Mouse (Mus musculus) gastrocnemius, adult 2 months (tissue): ENCODE measurements around the gene Rep15. TPM values are rescaled to one million over a fixed set of nuclear protein-coding genes. Genes with fewer than 3 reads are reported as not detected.
A peak's percentile ranks its signal among the peaks of the same experiment; 100 is the strongest.

Experiments
- DNase-seq: peaks from one replicate; pipeline ENCODE4 v3.0.0; 2022
- H3K27ac ChIP-seq: fragments of 200-600 bp; 2 replicates; pipeline ENCODE4 v1.8.1; 2022; ENCODE audit warnings: mild to moderate bottlenecking
- H3K4me3 ChIP-seq: fragments of 200-600 bp; 2 replicates; pipeline ENCODE4 v1.8.1; 2022; ENCODE audit warnings: mild to moderate bottlenecking, moderate library complexity
- CTCF ChIP-seq: fragments of 200-600 bp; IDR thresholded peaks from 2 replicates; pipeline ENCODE4 v1.8.1; 2022; ENCODE audit warnings: antibody characterized with exemption, mild to moderate bottlenecking, moderate library complexity
- intact Hi-C: fragments of 180-260 bp; cut with DNase I; formaldehyde crosslinking; loops from one replicate; pipeline ENCODE4 v1.15.1; 2025
- long read RNA-seq, 2 experiments: library from polyadenylated mRNA; stranded (forward); transcript quantifications; one replicate each; pipeline ENCODE4 v2.0.0; 2021
- total RNA-seq, 2 experiments: library from RNA; stranded (reverse); gene quantifications; 2 replicates each; pipeline ENCODE4 v1.2.3; 2021

Gene Rep15
- total RNA-seq, result under 1 TPM; 0.59 to 0.66 TPM
- long read RNA-seq, experiment 1, result 0 reads
- long read RNA-seq, experiment 2, result 0 reads

- DNase-seq, result no peak
- intact Hi-C loops, result no loop called here
- no peak for TF ChIP-seq CTCF
- no peak within 1 kb of the TSS for H3K4me3 ChIP-seq
- no peak within 1 kb of the TSS for H3K27ac ChIP-seq
Measured at GRCm38 (mm10) chr6:147032303-147032925, at the start of gene Rep15. Gene Rep15, plus strand, starts transcription at chr6:147032584.

GRCm38 (mm10) chr6:146984569-146984968 is 47.8 kb upstream of the Rep15 start:
- Histone ChIP-seq H3K27ac (no peak overlapping the region), H3K4me3 (no peak overlapping the region)
- DNase-seq, result no peak
- intact Hi-C loops, result no loop called here
- no peak for TF ChIP-seq CTCF

- intact Hi-C loops, result loop anchor here (2.0 to 5.0 kb wide), 3 partner anchors 107 to 169 kb away; partner anchors contain the start of gene Ppfibp1
- peak; percentile 63 for DNase-seq
- Histone ChIP-seq H3K27ac (no peak overlapping the region), H3K4me3 (no peak overlapping the region)
- TF ChIP-seq CTCF, result peak; percentile 90
Measured at GRCm38 (mm10) chr6:146994236-146994635, 38.1 kb upstream of the Rep15 start.

GRCm38 (mm10) chr6:146995391-146995790 is 37.0 kb upstream of the Rep15 start:
- H3K4me3 ChIP-seq, result no peak overlapping the region
- intact Hi-C loops, result loop anchor here (2.0 kb wide), 2 partner anchors 163 to 171 kb away; no protein-coding TSS in a partner anchor
- DNase-seq, result no peak
- no peak overlapping the region for H3K27ac ChIP-seq
- no peak for TF ChIP-seq CTCF

- intact Hi-C loops, result loop anchor here (2.0 kb wide), 2 partner anchors 163 to 171 kb away; no protein-coding TSS in a partner anchor
- no peak for TF ChIP-seq CTCF
- H3K27ac ChIP-seq, result no peak overlapping the region
- DNase-seq, result no peak
- no peak overlapping the region for H3K4me3 ChIP-seq
Measured at GRCm38 (mm10) chr6:146995878-146996277, 36.5 kb upstream of the Rep15 start.

GRCm38 (mm10) chr6:146997006-146997405 is 35.4 kb upstream of the Rep15 start:
- intact Hi-C loops, result no loop called here
- H3K4me3 ChIP-seq, result no peak overlapping the region
- no peak for DNase-seq
- H3K27ac ChIP-seq, result no peak overlapping the region
- no peak for TF ChIP-seq CTCF

GRCm38 (mm10) chr6:146998710-146999109 is 33.7 kb upstream of the Rep15 start:
- Histone ChIP-seq H3K4me3 (no peak overlapping the region), H3K27ac (no peak overlapping the region)
- DNase-seq, result no peak
- TF ChIP-seq CTCF, result no peak
- intact Hi-C loops, result no loop called here

- no peak for TF ChIP-seq CTCF
- Histone ChIP-seq H3K4me3 (no peak overlapping the region), H3K27ac (no peak overlapping the region)
- DNase-seq, result no peak
- intact Hi-C loops, result no loop called here
Measured at GRCm38 (mm10) chr6:146999302-146999701, 33.1 kb upstream of the Rep15 start.

- no peak for TF ChIP-seq CTCF
- DNase-seq, result no peak
- Histone ChIP-seq H3K4me3 (no peak overlapping the region), H3K27ac (no peak overlapping the region)
- intact Hi-C loops, result no loop called here
Measured at GRCm38 (mm10) chr6:146999755-147000154, 32.6 kb upstream of the Rep15 start.

- Histone ChIP-seq H3K4me3 (no peak overlapping the region), H3K27ac (no peak overlapping the region)
- intact Hi-C loops, result loop anchor here (1.0 to 5.0 kb wide), 2 partner anchors 108 to 234 kb away; no protein-coding TSS in a partner anchor
- no peak; the same call in 1 of the 2 replicates for TF ChIP-seq CTCF
- peak; percentile 64 for DNase-seq
Measured at GRCm38 (mm10) chr6:147008148-147008547, 24.2 kb upstream of the Rep15 start.

GRCm38 (mm10) chr6:147010358-147010757 is 22.0 kb upstream of the Rep15 start:
- H3K27ac ChIP-seq, result no peak overlapping the region; the same call in 1 of the 2 replicates
- intact Hi-C loops, result no loop called here
- H3K4me3 ChIP-seq, result no peak overlapping the region
- no peak for DNase-seq
- TF ChIP-seq CTCF, result no peak

GRCm38 (mm10) chr6:147010811-147011520 is 21.4 kb upstream of the Rep15 start:
- intact Hi-C loops, result no loop called here
- Histone ChIP-seq H3K27ac (peak overlapping the region; percentile 66), H3K4me3 (no peak overlapping the region)
- no peak for TF ChIP-seq CTCF
- no peak for DNase-seq

- Histone ChIP-seq H3K4me3 (no peak overlapping the region), H3K27ac (peak overlapping the region; percentile 66)
- TF ChIP-seq CTCF, result no peak
- DNase-seq, result no peak
- intact Hi-C loops, result no loop called here
Measured at GRCm38 (mm10) chr6:147011555-147011954, 20.8 kb upstream of the Rep15 start.

GRCm38 (mm10) chr6:147011977-147012376 is 20.4 kb upstream of the Rep15 start:
- DNase-seq, result no peak
- intact Hi-C loops, result no loop called here
- TF ChIP-seq CTCF, result no peak
- H3K4me3 ChIP-seq, result no peak overlapping the region
- peak overlapping the region; percentile 66 for H3K27ac ChIP-seq
